Mouse (Mus musculus) embryonic fibroblast, embryonic 13.5 days (primary cell): ENCODE data around the gene Ppm1j.

ENCODE experiments used
- CTCF ChIP-seq: IDR thresholded peaks from 2 replicates; pipeline ENCODE4 v1.5.1; 2011; ENCODE audit warnings: mild to moderate bottlenecking, control low read depth, low read length, moderate library complexity, borderline replicate concordance; ENCODE audit not compliant: insufficient read depth
- POLR2A ChIP-seq: IDR thresholded peaks from 2 replicates; pipeline ENCODE4 v1.6.1; 2011; ENCODE audit warnings: low read depth, mild to moderate bottlenecking, control low read depth, low read length, moderate library complexity

DNA sequence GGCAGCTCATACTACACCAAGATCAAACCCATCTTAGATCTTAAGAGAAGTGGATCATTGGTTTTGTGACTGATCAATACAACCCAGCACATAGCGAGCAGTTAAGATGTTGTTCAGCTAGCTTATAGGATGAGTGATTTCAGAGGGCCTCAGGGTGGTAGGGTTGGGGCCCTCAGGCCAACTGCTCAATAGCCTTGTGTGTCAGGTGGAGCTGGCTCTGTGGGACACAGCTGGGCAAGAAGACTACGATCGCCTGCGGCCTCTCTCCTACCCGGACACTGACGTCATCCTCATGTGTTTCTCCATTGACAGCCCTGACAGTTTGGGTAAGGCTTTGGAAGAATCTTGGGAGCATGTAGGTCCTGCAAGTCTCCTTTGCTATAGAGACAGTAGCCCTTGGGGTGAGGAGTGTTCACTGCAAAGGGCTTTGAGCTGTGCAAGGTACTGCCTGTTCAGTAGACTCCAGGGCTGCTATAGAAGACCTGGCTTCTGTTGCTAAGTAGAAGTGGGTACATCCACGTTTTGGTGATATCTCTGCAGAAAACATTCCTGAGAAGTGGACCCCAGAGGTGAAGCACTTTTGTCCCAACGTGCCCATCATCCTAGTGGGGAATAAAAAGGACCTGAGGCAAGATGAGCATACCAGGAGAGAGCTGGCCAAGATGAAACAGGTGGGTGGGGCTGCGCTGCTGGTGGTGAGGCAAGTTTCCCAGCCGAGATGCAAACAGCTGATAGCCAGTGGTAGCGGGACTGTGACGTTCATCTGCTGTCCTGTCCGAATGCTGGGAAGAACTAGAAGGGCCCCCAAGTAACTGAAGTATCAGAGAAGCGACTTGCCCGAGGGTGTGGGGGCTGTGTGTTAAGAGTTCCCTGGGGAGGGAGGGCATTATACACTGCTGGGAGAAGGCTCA, 11.8 kb downstream of the Ppm1j start:
- no peak for TF ChIP-seq POLR2A
- no peak for TF ChIP-seq CTCF
